Mouse (Mus musculus) embryonic fibroblast, embryonic 13.5 days (primary cell): Measurements from ENCODE around the gene Areg.

Experiments
- CTCF ChIP-seq: IDR thresholded peaks from 2 replicates; pipeline ENCODE4 v1.5.1; 2011; ENCODE audit warnings: mild to moderate bottlenecking, control low read depth, low read length, moderate library complexity, borderline replicate concordance; ENCODE audit not compliant: insufficient read depth
- POLR2A ChIP-seq: IDR thresholded peaks from 2 replicates; pipeline ENCODE4 v1.6.1; 2011; ENCODE audit warnings: low read depth, mild to moderate bottlenecking, control low read depth, low read length, moderate library complexity

DNA sequence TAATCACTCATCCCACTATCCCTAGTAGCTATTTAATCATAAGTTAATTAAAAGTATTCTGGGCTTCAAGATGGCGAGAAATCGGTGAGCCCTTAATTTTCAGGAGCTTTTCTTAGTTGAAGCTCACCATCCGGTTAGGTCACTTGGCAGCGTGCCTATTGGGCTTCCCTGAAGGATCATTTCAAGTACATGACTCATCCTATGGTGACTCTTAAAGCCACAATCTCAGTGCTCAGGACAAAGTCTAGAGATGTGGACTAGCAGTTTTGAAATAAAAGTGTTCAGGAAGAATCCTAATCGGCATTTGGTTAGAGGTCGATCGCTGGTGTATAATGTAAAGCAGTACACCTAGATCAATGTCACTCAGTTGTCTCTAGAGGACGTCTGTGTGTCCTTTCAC is 17.3 kb downstream of the Areg start:
- TF ChIP-seq POLR2A (no peak), CTCF (no peak)
